12 mouse cellular contexts compared by ENCODE assay signal in the genomic region with DNA sequence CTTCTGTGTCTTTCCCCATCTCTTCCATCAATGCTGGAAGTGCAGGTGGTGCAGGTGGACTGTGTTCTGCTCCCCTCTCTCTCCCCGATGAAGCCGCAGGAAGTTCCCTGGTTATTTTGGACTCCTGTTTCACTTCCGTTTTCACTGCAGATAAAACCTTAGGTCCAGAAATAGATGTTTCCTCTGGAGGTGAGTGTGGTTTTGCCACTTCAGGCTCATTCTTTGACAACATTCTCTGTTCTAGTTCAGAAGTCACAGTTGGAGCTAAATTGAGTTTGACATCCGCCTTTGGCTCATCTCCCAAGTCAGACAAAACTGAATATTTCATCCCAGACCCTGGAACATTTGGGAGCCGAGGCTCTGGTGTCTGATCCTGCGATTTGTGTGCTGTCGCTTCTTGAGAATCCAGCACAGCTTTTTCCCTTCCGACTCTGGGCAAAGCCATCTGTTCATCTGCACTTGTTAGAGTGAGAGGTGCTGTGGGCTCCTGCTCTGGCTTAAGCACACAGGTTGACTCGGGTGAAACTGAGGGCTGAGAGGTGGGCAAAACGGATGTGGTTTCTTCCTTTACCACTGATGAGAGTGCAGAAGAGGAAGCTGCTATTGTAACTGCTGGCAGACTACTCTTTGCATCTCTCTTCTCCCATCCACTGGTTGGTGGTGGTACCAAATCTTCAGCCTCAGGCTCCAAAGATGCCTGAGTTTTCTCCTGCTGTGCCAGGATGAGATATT. TPM values are rescaled to one million over a fixed set of nuclear protein-coding genes. Genes with fewer than 3 reads are reported as not detected.
A peak's percentile ranks its signal among the peaks of the same experiment; 100 is the strongest.
DNase-seq lines count a peak whose midpoint lies in the region; ATAC-seq and TF ChIP-seq lines count a peak whose summit lies in the region.
"Had no signal": no experiment of that assay in that cellular context is flagged by ENCODE, and none has a peak within 500 bp of the region (broad histone marks: within the 10 kb centered on the region; RNA-seq: fewer than 3 reads in every experiment).

No protein-coding gene starts in this region.

- WGBS in hindbrain, embryonic 16.5 days, result 77% methylated on average over 10 of the region's 10 CpGs
- WGBS in hindbrain, embryonic 10.5 days, result 89% methylated on average over 10 of the region's 10 CpGs
- 94% methylated on average over 10 of the region's 10 CpGs for WGBS in forebrain, embryonic 11.5 days
- 87% methylated on average over 10 of the region's 10 CpGs for WGBS in hindbrain, embryonic 13.5 days

- no peak overlapping the region for H3K27ac ChIP-seq in hindbrain, embryonic 16.5 days (ENCODE audit: low read depth, low read length)
- H3K27ac ChIP-seq in hindbrain, embryonic 10.5 days, result no peak overlapping the region
- no peak overlapping the region for H3K27ac ChIP-seq in forebrain, embryonic 11.5 days (ENCODE audit: low read depth, low read length)
- no peak overlapping the region for H3K27ac ChIP-seq in hindbrain, embryonic 13.5 days
- H3K27ac ChIP-seq: hindbrain, embryonic 12.5 days; liver, embryonic 15.5 days had no signal

- H3K4me2 ChIP-seq in hindbrain, embryonic 16.5 days (ENCODE audit: low read length), result no peak overlapping the region
- no peak overlapping the region for H3K4me2 ChIP-seq in forebrain, embryonic 11.5 days (ENCODE audit: low read depth, low read length, severe bottlenecking)
- H3K4me2 ChIP-seq in hindbrain, embryonic 13.5 days, result no peak overlapping the region
- H3K4me2 ChIP-seq: hindbrain, embryonic 12.5 days; liver, embryonic 15.5 days had no signal

- no peak for DNase-seq in hindbrain, embryonic 10.5 days (ENCODE audit: low spot score)
- peak; percentile 85 for DNase-seq in A20 (ENCODE audit: low read depth, low spot score)
- DNase-seq in brain, embryonic 14.5 days (ENCODE audit: low read depth), result peak; percentile 3
- peak; percentile 77 for DNase-seq in naive thymus-derived CD4-positive, alpha-beta T cell, adult 2 months (ENCODE audit: low read depth)
- DNase-seq in forebrain, embryonic 11.5 days (ENCODE audit: low spot score), result no peak
- DNase-seq in lung, postnatal 4 days, result no peak
- DNase-seq: retina, postnatal 1 day had no signal

- H3K4me1 ChIP-seq in hindbrain, embryonic 16.5 days (ENCODE audit: control insufficient read depth, insufficient read depth, low read depth, low read length), result no peaks in the 10 kb centered on the region
- H3K4me1 ChIP-seq in hindbrain, embryonic 10.5 days (replicated peaks), result 0 out of 2 replicates have a peak, but pooled peaks cover 3% of the 10 kb centered on the region
- H3K4me1 ChIP-seq in forebrain, embryonic 11.5 days (replicated peaks; ENCODE audit: control insufficient read depth, insufficient read depth, low read length), result no peaks in the 10 kb centered on the region
- no peaks in the 10 kb centered on the region for H3K4me1 ChIP-seq in hindbrain, embryonic 13.5 days (replicated peaks)
- H3K4me1 ChIP-seq: hindbrain, embryonic 12.5 days; liver, embryonic 15.5 days had no signal

- no peak overlapping the region for H3K9ac ChIP-seq in hindbrain, embryonic 16.5 days (ENCODE audit: low read depth, low read length)
- H3K9ac ChIP-seq in forebrain, embryonic 11.5 days (ENCODE audit: low read length), result no peak overlapping the region
- no peak overlapping the region for H3K9ac ChIP-seq in hindbrain, embryonic 13.5 days
- H3K9ac ChIP-seq: hindbrain, embryonic 12.5 days; liver, embryonic 15.5 days had no signal

- no peak for TF ChIP-seq POLR2A in brain, embryonic 14.5 days (IDR thresholded peaks at IDR 0.05; ENCODE audit: borderline replicate concordance, extremely low read depth, insufficient read depth, insufficient read length, poor library complexity, severe bottlenecking)

- no peaks in the 10 kb centered on the region for H3K36me3 ChIP-seq in hindbrain, embryonic 16.5 days (ENCODE audit: control insufficient read depth, insufficient read depth, low read length)
- H3K36me3 ChIP-seq in hindbrain, embryonic 10.5 days, result no peaks in the 10 kb centered on the region
- no peaks in the 10 kb centered on the region for H3K36me3 ChIP-seq in forebrain, embryonic 11.5 days (ENCODE audit: control insufficient read depth, insufficient read depth, low read length)
- H3K36me3 ChIP-seq in hindbrain, embryonic 13.5 days, result no peaks in the 10 kb centered on the region
- H3K36me3 ChIP-seq: hindbrain, embryonic 12.5 days; liver, embryonic 15.5 days had no signal

- no peak overlapping the region for H3K4me3 ChIP-seq in hindbrain, embryonic 16.5 days (ENCODE audit: low read length)
- no peak overlapping the region for H3K4me3 ChIP-seq in hindbrain, embryonic 10.5 days
- H3K4me3 ChIP-seq in forebrain, embryonic 11.5 days (ENCODE audit: low read depth, low read length), result no peak overlapping the region
- no peak overlapping the region for H3K4me3 ChIP-seq in hindbrain, embryonic 13.5 days
- H3K4me3 ChIP-seq: hindbrain, embryonic 12.5 days; liver, embryonic 15.5 days had no signal

- no peaks in the 10 kb centered on the region for H3K9me3 ChIP-seq in hindbrain, embryonic 16.5 days (ENCODE audit: control insufficient read depth, low read length)
- no peaks in the 10 kb centered on the region for H3K9me3 ChIP-seq in hindbrain, embryonic 10.5 days
- no peaks in the 10 kb centered on the region for H3K9me3 ChIP-seq in forebrain, embryonic 11.5 days (ENCODE audit: control insufficient read depth, low read length)
- no peaks in the 10 kb centered on the region for H3K9me3 ChIP-seq in hindbrain, embryonic 13.5 days
- H3K9me3 ChIP-seq: hindbrain, embryonic 12.5 days; liver, embryonic 15.5 days had no signal

- ATAC-seq in hindbrain, embryonic 16.5 days, result peak; percentile 17; the same call in 1 of the 2 replicates
- ATAC-seq in forebrain, embryonic 11.5 days (replicated peaks; ENCODE audit: low FRiP score), result no peak
- no peak for ATAC-seq in hindbrain, embryonic 13.5 days (ENCODE audit: low FRiP score)
- ATAC-seq: Patski had no signal

- TF ChIP-seq CTCF in brain, embryonic 14.5 days (IDR thresholded peaks at IDR 0.05; ENCODE audit: borderline replicate concordance, extremely low read depth, insufficient read depth, insufficient read length), result no peak

- no peaks in the 10 kb centered on the region for H3K27me3 ChIP-seq in hindbrain, embryonic 16.5 days (replicated peaks; ENCODE audit: control insufficient read depth, insufficient read depth, low read length)
- no peaks in the 10 kb centered on the region for H3K27me3 ChIP-seq in hindbrain, embryonic 10.5 days (ENCODE audit: insufficient read depth, poor library complexity, severe bottlenecking)
- no peaks in the 10 kb centered on the region for H3K27me3 ChIP-seq in forebrain, embryonic 11.5 days (ENCODE audit: control insufficient read depth, insufficient read depth, low read length)
- H3K27me3 ChIP-seq in hindbrain, embryonic 13.5 days, result no peaks in the 10 kb centered on the region
- H3K27me3 ChIP-seq: hindbrain, embryonic 12.5 days; liver, embryonic 15.5 days; Patski had no signal

RNA-seq across cellular contexts. Expression of a gene that starts 50.2 kb away (rescaled TPM):
- 0.21 and 0.25 TPM in 2 replicates for polyA plus RNA-seq in hindbrain, embryonic 16.5 days (2015; fragmentation: Nextera tagmentation; extraction: Ambion mirVana)
- 0.01 and 0.02 TPM in 2 replicates for polyA plus RNA-seq in hindbrain, embryonic 10.5 days (2016; fragmentation: Nextera tagmentation; extraction: Ambion mirVana)
- polyA plus RNA-seq in brain, embryonic 14.5 days (2012; rRNA removed), result 0.11 and 0.30 TPM in 2 replicates
- 0.13 TPM in 1 of 2 replicates, not detected in the other for polyA plus RNA-seq in forebrain, embryonic 11.5 days (2014; fragmentation: Nextera tagmentation; extraction: Ambion mirVana)
- 0.09 and 0.16 TPM in 2 replicates for polyA plus RNA-seq in hindbrain, embryonic 13.5 days (2015; fragmentation: Nextera tagmentation; extraction: Ambion mirVana)
- polyA plus RNA-seq: Patski had no signal

Comparison
In these comparisons a context has a peak if more than half of its experiments do, and no peak if none do; other contexts are left out.
1. DNase-seq: peak in A20 (single experiment), brain, embryonic 14.5 days (single experiment) and naive thymus-derived CD4-positive, alpha-beta T cell, adult 2 months (single experiment); none in hindbrain, embryonic 10.5 days (single experiment), forebrain, embryonic 11.5 days (single experiment) and lung, postnatal 4 days (0 of 2).